Mouse (Mus musculus) urinary bladder, postnatal 25 days (tissue): ENCODE data around the gene Pcgf2.
"Not testable (repeated sequence)": the region's sequence is repeated elsewhere in the genome, so short reads cannot be mapped to it uniquely, and the experiment has no call there.

Source experiments
- DNase-seq: peaks from one replicate; pipeline ENCODE4 v3.0.0; 2022; ENCODE audit warnings: low spot score

Gene Pcgf2

GRCm38 (mm10) chr11:97700003-97700745 lies at the start of gene Pcgf2:
Pcgf2 (minus strand) TSS chr11:97700497.
- DNase-seq: peak; percentile 81

DNA sequence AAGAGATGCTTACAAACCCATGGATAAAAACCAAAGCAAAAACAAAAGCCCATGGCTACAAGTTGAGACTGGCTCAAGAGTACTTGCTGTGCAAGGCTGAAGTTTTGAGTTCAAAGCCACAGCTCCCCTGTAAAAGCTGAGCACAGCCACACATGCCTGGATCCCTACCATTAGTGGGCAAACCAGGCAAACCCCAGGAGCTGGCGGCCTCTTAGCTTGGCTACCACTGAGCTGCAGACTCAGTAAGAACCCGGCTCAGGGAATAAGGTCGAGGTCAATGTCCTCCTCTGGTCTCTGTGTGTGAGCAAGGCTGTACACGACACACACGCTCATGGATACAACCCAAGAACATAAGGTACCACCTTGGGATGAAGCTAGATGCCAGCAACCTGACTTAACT lies 48.2 kb upstream of the Pcgf2 start:
- DNase-seq: no peak

DNA sequence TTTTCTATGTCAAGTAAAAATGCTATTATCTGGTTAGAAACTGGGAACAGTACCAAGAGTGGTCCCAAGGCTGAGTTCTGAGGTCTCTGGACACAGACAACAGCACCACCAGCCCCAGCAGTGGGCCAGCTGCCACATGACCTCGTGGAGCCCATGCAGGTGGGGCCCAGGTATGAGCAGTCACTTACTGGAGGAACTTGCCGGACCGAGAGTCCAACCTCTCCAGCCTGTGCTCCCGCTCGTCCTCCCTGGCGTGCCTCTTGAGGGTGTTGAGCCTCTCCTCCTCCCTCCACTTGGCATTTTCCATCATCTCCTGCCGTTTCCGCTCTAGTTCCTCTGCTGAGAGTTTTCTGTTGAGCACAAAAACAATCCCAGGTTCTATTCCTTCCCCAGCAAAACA lies 47.5 kb upstream of the Pcgf2 start:
- no peak for DNase-seq

GRCm38 (mm10) chr11:97745331-97745721 lies 45.0 kb upstream of the Pcgf2 start:
- no peak for DNase-seq

- peak; percentile 96 for DNase-seq
These were observed 44.5 kb upstream of the Pcgf2 start for GRCm38 (mm10) chr11:97744718-97745330.

DNA sequence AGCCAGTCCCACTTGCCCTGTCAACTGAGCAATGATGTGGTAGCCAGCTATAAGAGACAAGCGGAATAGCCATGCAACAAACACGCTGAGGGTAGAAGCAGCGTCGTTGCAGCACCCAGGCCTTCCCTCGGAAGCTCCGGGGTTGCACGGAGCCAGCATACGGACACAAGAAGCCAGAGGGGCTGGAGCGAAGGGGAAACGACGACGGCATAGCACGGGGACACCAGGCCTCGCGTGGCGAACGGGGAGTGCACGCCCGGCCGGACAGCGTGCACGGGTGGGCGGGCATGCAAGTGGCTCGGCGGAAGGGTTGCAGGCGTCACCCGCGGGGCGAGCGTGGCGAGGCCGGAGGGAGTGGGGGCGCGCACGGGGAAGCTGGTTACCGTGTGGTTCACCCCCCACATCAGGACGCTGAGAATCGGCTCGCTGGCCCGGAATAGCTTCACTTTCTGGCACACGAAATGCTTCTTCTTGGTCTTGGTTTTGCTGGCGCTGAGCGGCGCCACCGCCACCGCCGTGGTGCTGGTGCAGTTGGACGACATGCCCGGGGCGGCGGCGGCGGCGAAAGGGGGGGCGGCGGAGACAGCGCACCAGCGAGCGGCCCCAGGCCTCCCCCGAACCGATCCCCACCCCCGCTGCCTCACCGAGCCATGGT lies 43.9 kb upstream of the Pcgf2 start, which contains the start of gene Pip4k2b:
Pip4k2b (minus strand) TSS at position 642 of the 655 bp plus-strand sequence.
- DNase-seq: peak; percentile 32

DNA sequence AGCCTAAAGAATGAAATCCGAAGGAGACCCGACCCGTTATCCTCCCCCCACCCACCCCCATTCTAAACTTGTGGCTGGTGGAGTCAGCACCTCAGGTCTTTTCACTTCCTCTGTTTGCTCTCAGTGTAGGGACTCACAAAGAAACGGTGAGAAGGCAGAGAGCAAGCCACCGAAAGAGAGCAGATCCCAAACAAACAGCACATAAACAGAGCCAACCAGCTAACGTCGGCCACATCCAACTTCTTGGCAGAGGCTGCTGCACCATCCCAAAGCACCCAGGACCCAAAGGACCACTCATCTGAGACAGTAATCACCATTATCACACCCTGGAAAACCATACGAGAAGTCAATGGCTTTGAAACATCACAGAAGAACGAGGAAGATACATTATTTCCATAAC lies 43.1 kb upstream of the Pcgf2 start:
- DNase-seq: no peak

GRCm38 (mm10) chr11:97742591-97742990 lies 42.3 kb upstream of the Pcgf2 start:
- DNase-seq: no peak

DNA sequence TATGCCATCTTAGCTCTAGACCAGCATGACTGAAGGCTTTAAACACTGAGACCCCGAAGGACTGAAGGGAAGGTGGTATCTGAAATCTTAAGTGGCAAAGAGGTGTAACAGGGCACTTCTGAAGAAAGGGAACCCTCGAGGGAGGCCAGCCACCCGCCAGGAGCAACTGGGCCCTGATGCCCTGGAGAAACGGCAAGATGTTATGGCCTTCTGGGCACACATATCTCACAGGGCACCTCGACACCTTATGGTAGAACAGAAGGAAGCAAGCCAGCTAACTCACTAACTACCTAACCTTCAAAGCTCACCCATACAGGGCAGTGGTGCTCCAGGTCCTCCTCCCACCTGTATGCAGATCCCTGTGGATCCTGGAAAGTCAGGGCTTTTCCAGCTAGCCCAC lies 41.9 kb upstream of the Pcgf2 start:
- no peak for DNase-seq

- DNase-seq: no peak
These were observed 39.9 kb upstream of the Pcgf2 start for GRCm38 (mm10) chr11:97740190-97740589.

DNA sequence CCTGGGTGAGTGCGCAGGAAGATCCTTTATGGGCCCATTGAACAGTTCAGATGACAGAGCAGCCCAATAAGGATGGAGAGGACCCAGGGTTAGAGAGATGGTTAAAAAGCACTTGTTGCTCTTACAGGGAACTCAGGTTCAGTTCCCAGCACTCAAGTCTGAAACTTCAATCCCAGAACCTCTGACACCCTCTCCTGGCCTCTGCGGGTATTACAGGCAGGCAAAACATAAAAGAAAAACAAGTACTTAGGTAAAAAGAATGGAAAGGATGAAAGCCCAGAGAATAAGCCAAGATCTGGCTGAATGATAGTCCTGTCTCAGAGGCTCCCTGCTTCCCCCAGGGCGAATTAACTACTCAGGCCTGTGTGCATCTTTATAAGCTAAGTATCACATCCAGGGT lies 38.9 kb upstream of the Pcgf2 start:
- no peak for DNase-seq

DNA sequence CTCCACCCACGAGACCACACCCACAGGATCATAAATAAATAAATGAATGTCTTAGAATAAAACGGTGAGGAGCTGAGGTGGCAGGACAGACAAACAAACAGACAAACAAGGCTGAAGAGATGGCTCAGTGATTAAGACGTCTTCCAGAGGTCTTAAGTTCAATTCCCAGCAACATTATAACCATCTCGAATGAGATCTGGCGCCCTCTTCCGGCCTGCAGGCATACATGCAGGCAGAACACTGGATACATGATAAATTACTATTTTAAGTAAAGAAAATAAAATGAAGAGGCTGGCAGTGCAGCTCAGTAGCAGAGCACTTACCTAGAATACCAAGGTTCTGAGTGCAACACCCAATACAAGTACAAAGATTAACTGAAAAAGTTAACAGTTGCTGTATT lies 38.4 kb upstream of the Pcgf2 start:
- DNase-seq: no peak

- DNase-seq: no peak
These were observed 37.3 kb upstream of the Pcgf2 start for GRCm38 (mm10) chr11:97737600-97737999.

- no peak for DNase-seq
These were observed 36.3 kb upstream of the Pcgf2 start for GRCm38 (mm10) chr11:97736645-97737044.

GRCm38 (mm10) chr11:97734810-97735209 lies 34.5 kb upstream of the Pcgf2 start:
- not testable (repeated sequence) for DNase-seq

GRCm38 (mm10) chr11:97733689-97734088 lies 33.4 kb upstream of the Pcgf2 start:
- DNase-seq: no peak

DNA sequence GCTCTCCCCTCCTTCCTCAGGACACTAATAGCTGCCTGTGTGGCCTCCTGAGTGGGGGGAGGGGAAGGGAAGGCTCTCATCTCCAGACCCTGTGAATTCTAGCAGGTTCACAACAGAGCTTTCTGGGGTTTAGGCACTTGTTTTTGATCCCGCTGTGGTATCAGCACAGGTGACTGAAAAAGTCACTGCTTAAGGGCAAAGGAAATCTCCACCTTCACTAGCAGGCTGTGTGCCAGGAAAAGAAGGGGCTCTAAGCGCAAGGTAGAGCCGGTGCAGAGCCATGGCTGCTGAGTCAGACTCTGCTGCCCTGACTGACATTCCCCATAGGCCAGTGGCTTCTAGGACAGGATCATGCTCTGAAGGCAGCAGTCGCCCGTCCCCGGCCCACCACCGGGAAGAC lies 28.4 kb upstream of the Pcgf2 start:
- DNase-seq: no peak

DNA sequence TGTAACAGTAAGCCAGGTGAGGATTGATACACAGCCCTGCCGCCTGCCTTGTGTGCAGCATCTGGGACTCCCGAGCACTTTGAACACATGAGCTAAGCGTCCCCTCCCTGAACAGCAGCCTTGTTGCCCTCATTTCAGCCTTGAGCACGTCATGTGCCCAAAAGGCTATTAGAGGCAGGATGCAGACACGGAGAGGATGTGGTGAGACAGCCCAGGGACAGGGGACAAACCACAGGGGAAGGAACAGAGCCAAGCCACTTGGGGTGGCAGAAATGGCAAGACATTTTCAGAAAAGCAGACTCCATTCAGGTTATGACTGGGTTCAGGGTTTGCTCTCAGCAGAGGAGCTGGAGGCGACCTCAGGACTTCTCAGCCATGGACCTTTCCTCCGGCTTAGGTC lies 28.0 kb upstream of the Pcgf2 start:
- DNase-seq: no peak

DNA sequence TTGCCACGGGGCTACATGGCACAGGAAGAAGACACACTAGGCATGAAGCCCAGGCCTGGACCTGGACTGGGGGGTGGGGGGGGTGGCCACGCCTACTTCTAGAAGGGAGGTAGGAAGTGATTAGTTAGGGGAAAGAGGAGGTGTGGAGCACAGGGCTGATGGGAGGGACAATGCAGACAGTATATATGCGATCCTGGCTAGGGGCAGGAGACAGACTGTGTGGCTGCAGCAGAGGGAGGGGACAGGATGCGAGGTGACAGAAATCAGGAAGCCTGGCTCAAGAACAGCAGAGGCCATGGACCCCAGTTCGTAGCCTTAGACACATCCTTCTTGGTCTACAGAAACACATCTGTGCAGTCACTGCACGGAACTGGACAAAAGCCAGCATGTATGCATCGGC lies 23.4 kb upstream of the Pcgf2 start:
- no peak for DNase-seq

GRCm38 (mm10) chr11:97721338-97721737 lies 21.0 kb upstream of the Pcgf2 start:
- DNase-seq: no peak

DNA sequence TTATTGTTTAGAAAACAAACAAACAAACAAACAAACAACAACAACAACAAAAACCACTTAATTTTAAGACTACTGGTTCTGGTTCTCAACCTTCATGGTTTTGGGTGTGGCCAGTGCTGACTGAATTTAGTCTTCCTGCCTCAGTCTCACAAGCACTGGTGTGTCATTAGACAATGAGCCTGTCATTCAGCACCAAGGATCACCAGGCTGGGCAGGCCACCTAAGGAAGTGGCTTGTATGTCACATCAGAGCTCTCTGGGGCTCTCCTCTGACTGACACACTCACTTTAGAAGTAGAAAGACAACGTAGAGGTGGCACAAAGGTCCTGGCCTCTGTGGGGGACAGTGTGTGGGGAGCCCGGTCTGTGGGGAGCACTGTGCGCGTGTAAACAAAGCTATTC lies 18.7 kb upstream of the Pcgf2 start:
- no peak for DNase-seq

DNA sequence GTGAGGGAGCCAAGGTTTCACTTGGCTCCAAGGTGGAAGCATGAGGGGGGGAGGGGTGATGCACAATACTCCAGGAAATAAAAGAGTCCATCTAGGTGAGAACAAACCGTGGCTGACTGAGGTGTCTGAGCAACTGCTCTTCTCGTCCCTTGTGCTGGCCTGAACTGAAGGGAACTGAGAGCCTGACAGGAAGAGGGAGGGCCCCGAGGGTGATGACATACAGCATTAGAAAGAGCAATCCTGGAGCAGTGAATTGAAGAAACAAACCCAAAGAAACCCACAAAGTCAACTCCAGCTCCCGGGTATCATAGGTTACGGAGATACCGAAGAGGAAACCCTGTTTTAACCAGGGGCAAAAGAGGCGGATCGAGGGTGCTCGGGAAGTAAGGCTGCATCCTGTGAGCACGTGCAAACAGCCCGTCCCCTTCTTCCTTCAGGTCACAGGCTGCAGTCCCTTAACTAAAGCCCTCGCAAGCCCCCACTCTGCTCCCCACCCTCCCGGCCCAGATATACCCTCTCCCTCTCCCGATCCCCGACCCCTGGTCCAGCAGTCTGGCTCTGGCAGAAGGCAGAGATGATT lies 18.1 kb upstream of the Pcgf2 start:
- DNase-seq: no peak
